Mouse (Mus musculus) thymus, postnatal 10 days (tissue): ENCODE measurements around the gene Chd2.
A peak's percentile ranks its signal among the peaks of the same experiment; 100 is the strongest.
"Not testable (repeated sequence)": the region's sequence is repeated elsewhere in the genome, so short reads cannot be mapped to it uniquely, and the experiment has no call there.

Source experiments
- DNase-seq, 2 experiments: peaks; one replicate each; pipeline ENCODE4 v3.0.0; 2021; ENCODE audit warnings: low spot score in 2 of 2

The Chd2 gene

GRCm38 (mm10) chr7:73540202-73541078, 1.2 kb downstream of the Chd2 start:
- DNase-seq, result no peak

GRCm38 (mm10) chr7:73539116-73539682, 2.4 kb downstream of the Chd2 start:
- no peak for DNase-seq

GRCm38 (mm10) chr7:73538424-73539079, 3.1 kb downstream of the Chd2 start:
- DNase-seq, result no peak

GRCm38 (mm10) chr7:73537634-73538423, 3.8 kb downstream of the Chd2 start:
- peak; percentile 100 for DNase-seq

- DNase-seq, result no peak
Observed at GRCm38 (mm10) chr7:73537228-73537627, 4.4 kb downstream of the Chd2 start.

GRCm38 (mm10) chr7:73536579-73536978, 5.1 kb downstream of the Chd2 start:
- no peak for DNase-seq

GRCm38 (mm10) chr7:73535861-73536200, 5.8 kb downstream of the Chd2 start:
- no peak for DNase-seq

- no peak for DNase-seq
Observed at GRCm38 (mm10) chr7:73534937-73535860, 6.4 kb downstream of the Chd2 start.

- DNase-seq, result no peak
Observed at GRCm38 (mm10) chr7:73533457-73533856, 8.2 kb downstream of the Chd2 start.

- DNase-seq, result no peak
Observed at GRCm38 (mm10) chr7:73532916-73533315, 8.7 kb downstream of the Chd2 start.

GRCm38 (mm10) chr7:73532139-73532538, 9.5 kb downstream of the Chd2 start:
- DNase-seq, result no peak

GRCm38 (mm10) chr7:73531506-73532093, 10.0 kb downstream of the Chd2 start:
- no peak for DNase-seq

- DNase-seq, result no peak
Observed at GRCm38 (mm10) chr7:73530846-73531245, 10.8 kb downstream of the Chd2 start.

GRCm38 (mm10) chr7:73530164-73530563, 11.5 kb downstream of the Chd2 start:
- no peak for DNase-seq

GRCm38 (mm10) chr7:73529261-73529660, 12.4 kb downstream of the Chd2 start:
- no peak for DNase-seq

- not testable (repeated sequence) for DNase-seq
Observed at GRCm38 (mm10) chr7:73528377-73528894, 13.2 kb downstream of the Chd2 start.

GRCm38 (mm10) chr7:73527225-73527624, 14.4 kb downstream of the Chd2 start:
- no peak for DNase-seq

- peak in 1 of 2 experiments; percentile 52 for DNase-seq
Observed at GRCm38 (mm10) chr7:73524454-73524952, 17.1 kb downstream of the Chd2 start.

- no peak for DNase-seq
Observed at GRCm38 (mm10) chr7:73523608-73524259, 17.9 kb downstream of the Chd2 start.

- no peak for DNase-seq
Observed at GRCm38 (mm10) chr7:73523183-73523582, 18.4 kb downstream of the Chd2 start.
